Mouse (Mus musculus) urinary bladder, postnatal 25 days (tissue): ENCODE measurements at regions not wholly inside any gene's neighbourhood (a gene's known extent, or its start where the extent isn't known, plus 50 kb on each side); places are given as distances from the start of the nearest gene placed in this dataset.

ENCODE experiments used
- DNase-seq: peaks from one replicate; pipeline ENCODE4 v3.0.0; 2022; ENCODE audit warnings: low spot score

DNA sequence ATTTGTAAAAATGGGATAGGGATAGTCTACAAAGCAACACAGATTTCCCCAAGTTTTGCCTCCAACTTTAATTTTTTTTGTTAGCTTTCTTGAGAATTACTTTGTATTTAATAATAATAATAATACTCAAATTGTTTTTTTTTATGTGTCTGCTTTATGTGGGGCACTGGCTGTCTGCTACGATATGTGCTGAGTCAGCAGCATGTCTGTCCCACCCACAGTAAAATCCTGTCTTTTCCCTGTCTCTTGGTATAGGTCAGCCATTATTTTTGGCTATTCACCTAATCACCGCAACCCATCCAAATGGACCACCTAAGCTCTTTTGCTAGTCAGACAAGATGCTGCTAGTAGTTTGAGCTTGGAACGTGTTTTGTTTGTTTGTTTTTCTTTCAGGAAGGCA lies 473.0 kb downstream of the Hs3st4 start:
- no peak for DNase-seq

DNA sequence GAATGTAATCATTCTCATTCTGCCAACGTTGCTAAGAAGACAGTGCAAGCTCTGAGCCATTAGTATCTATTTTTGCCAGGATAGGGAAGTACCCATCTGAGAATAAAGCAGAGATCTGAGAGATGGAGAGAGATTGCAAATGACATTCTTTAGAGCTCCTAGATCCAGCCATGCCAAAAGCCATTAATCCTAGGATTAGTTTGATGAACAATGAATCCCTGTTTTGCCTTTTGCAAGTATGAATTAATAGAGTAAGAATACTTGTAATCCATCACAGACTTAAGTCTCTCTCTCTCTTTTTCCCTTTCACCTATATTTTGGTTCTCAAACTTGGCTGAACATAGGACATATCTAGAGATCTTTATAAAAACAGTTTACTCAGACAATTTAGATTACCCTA lies 504.7 kb downstream of the Hs3st4 start:
- no peak for DNase-seq

DNA sequence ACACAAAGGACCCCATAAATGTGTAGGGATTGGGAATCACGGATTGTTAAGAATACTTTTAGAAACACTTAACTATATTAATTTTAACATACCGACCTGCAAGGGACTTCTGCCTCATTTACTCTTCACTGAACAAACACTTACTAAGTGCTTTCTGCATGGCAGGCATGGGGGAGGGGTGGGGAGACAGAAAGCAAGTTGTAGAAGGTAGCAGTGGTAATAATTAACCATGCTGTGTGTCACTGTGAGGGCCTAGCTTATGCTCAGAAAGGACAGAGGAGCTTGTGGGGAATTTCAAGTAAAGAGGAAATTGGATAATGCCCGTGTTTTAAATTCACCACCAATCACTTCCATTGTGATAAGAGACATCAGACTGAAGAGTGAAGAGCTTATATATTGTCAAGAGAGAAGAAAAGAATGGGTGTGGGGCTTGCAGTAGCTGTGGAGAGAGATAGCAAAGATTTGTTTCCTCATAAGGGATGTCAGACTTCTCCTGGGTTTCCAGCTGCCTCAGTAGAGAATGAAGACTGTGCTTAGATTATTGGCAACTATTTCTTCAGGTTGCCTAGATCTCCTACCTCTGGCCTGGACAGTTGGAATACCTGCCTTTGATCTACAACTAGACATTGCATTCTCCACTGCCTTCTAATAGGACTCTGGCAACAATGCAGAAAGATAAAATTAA lies 508.6 kb downstream of the Hs3st4 start:
- no peak for DNase-seq

DNA sequence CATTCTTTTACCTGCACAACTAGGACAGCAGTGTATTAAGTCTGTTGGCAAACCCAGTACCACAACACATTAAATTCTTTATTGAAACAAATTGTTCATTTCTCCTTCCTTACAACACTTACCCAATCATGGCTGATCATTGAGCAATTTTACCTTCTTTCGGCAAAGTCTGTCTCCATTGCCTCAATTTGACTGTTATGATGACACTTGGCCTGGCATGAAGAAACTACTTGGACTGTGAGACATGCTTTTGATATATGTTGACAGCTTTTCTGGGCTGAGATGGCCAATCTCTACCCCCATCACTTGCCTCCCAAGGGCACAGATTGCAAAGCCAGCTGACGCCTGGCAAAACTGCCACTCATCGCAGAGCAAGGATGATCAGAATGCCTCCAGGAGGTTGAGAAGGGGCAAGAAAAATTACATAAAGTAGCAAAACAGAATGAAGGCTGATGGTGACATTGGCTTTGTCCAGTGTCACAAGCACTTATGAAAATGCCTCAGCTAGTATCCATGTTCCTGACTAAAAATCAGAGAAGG lies 509.3 kb downstream of the Hs3st4 start:
- no peak for DNase-seq

DNA sequence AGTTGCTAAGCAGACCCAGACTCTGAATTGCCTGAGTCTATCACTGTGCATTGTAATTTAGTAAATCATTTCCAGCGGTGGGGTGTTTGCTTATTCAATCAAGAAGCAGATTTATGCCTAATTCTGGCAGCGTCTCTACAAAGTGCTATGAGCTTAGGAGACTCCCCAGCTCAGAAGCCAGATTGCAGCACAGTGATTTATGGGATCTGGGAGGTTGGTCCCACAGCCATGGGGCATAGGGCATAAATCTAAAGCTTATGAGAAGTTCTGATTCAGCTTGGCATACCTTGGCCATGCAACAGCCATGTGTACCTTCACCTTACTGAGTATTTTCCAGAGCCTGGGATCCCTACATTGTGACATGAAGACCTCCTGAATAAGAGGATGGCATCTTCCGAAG lies 518.0 kb downstream of the Hs3st4 start:
- DNase-seq, result no peak

DNA sequence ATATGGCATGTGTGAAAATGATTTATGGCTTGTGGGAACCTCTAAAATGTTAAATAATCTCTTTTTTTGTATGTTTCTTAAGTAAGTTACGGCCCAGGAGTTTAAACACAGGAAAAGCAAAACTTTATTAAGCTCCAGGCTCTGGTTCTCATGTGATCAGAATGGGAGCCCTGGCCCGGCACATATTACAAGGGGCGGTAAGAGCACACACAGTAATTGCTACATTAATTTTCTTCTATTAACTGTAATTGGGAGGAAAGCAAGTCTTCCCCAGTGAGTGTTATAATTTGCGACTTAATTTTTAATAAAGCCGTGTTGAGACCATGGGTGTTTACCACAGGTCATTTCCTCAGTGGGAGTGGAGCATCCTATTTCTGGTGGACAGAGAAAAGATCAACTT lies 520.1 kb downstream of the Hs3st4 start:
- DNase-seq, result no peak

DNA sequence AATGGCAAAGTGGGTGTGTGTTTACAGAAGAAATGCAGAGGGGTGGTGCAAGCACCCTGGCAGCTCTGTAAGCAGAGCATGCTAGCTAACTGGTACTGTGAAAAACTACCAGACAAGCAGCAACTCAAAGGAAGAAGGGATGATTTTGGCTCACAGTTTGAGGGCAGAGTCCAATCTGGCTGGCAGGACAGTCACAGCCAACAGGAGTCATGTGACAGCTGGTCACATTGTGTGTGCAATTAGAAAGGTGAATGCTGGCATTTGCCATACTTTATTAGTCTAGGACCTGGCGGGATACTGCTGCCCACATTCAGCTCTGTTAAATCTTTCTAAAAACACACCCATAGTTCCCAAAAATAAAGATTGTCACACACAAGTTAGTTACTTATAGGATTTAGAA lies 566.4 kb downstream of the Hs3st4 start:
- no peak for DNase-seq

DNA sequence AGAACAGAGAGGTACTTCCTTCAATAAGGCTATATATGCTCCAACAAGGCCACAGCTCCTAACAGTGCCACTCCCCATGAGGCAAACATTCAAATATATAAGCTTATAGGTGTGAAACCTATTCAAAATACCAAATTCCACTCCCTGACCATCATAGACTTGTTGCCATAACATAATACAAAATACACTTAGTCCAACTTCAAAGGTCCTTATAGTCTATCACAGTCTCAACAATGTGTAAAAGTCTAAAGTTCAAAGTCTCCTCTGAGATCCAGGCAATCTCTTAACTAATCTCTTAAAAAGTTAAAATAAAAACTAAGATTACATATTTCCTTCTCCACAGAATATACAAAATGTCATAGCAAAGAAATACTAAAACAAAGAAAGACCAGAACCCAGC lies 574.5 kb downstream of the Hs3st4 start:
- no peak for DNase-seq

DNA sequence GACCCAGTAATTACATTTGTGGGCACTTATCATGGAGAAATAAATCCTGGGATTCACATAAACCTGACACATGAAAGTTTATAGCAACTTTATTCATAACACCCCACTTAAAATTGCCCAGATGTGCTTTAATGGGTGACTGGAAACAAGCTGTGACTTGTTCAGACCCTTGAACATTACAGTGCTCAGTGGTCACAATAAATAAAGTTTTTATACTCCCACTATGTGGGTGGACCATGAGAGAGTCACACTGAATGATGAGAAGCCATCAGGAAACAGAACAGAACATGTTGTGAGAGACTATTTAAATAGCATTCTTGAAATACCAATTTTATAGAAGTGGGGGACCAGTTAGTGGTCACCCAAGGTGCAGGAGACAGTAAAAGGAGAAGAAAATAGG lies 588.1 kb downstream of the Hs3st4 start:
- DNase-seq, result no peak

DNA sequence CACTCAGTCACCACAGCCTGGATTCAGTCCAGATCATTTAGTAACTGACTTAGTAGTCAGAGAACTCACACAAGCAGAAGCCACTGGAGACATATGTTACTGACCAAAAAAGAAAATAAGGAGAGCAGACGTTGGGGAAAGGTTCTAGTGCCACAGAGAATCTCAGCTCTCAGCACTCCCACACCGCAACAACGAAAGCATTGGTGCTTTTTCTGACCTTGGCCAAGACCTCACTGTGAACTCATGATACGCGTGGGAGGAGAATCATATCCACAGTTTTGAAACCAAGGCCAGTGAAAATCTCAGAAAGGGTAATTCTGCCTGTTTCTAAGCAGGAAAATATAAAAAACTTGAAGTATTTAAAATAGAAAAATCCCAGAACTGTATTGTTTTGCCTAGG lies 591.0 kb downstream of the Hs3st4 start:
- DNase-seq, result no peak

DNA sequence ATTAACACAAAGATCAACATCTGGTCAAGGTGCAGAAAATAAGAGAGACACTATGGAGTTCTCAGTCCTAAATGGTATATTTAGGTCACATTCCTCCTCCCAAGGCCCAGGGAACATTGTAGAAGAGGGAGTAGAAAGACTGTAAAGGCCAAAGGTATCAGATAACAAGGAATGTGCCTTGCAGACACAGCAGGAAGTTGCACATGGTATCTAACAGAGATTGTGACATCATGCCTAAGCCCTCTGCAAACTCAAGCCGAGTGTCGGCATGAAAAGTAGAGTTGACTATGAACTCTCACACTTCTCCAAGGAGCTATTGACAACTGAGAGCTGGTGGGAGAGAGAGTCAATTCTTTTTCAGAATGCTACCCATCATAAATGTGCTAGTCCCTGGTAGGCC lies 598.7 kb downstream of the Hs3st4 start:
- no peak for DNase-seq

DNA sequence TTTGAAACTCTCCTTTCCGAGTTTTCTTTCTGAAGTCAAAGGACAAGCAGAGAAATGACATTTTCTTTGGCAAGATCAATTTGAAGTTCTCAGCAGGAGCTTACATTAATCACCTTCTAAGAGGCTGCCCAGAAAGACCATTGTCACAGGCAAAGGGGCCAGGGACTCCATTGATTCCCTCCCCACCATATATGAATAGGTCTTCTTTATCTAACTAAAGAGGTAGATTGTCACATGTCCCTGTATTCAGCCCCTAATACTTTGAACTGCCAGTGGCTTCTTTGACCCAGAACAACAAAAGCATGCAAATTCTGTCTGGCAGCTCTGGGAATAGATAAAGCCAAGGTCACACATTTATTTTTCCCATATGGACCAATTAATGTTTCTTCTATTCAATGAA lies 602.6 kb downstream of the Hs3st4 start:
- no peak for DNase-seq

DNA sequence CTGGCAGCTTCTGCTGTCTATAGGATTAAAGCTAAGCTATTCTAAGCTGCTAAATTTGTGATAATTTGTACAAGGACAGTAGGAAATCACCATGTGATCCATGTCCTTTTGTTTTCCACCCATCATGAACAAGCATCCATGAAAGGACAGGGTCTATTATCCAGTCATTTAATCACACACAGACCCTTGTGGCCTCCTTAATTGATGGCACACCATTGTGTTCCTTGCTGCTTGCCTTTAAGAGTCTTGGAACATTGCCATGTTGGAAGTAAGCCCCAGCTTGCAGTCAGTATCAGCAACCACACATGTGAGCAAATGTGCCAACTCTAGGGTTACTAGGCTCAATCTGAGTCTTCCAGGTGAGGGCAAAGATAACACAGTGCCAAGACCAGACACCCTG lies 608.7 kb downstream of the Hs3st4 start:
- DNase-seq, result no peak

DNA sequence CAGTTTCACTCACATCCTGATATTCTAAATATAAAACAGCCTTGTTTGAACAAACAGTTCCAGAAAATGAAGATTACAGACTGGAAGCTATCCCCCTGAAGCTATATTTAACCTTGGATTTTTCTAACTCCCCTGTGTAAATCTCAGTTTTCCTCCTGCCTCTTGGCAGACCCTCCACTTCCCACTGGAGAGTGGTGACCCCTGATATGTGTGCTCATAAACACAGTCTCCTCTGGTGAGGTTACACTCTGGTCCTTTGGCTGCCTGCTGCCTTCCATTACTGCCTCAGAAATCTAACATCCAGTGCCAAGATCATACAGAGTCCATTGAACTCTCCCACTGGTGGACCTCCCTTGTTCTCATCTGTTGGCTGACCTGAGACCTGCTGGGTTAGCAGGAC lies 610.8 kb downstream of the Hs3st4 start:
- DNase-seq, result no peak

DNA sequence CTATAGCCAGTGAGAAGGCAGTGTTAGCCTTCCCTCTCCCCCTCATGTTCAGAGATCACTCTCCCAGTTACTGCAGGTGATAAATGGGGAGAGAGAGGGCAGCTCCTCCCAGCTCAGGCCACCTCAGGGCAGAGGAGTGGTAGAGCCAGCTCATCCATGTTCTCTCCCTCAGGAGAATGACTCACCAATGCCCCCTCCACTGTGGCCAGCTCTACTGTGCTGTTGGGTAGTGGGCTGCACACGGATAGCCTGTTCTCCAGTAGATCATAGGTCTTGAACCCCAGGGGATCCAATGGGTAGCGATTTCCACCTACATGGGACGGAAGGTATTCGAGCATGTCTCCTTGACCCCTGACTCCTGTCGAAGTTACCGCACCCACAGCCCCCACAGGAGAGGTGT lies 618.1 kb downstream of the Hs3st4 start:
- no peak for DNase-seq

DNA sequence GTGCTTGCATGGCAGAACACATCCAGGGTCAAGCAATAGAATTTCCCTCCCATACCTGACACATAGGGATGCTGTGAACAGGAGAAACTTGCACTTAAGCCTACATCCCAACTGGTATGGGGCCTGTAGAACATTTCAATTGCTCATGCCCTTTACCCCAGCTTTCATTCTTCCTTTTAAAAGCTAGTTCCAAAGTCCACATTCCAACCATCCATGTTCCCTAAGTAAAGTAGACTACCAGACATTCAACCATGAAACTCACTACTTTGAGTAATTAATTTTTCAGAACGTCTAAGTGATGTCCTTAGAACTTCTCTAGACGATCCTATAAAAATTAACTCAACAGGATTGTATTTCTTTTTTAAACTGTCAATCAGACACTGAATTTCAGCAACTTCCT lies 621.9 kb downstream of the Hs3st4 start:
- DNase-seq, result no peak

DNA sequence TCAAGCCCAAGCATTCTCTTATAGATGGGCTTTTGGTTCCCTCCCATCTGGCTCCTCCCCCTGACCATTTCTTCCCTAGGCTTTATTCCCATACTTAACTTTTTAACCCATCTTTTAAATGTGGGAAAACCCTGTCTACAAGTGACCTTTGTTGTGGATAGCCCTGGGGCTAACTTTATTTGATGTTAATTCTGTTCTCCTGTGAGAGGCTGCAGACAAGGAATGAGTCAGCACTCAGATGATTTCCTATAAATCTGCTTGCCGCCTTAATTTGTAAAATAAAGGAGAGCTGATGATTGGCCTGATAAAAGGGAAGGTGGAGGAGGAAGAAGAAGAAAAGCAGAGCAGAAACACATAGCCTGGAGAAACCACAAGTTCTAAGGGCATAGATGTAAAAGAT lies 623.3 kb downstream of the Hs3st4 start:
- no peak for DNase-seq

DNA sequence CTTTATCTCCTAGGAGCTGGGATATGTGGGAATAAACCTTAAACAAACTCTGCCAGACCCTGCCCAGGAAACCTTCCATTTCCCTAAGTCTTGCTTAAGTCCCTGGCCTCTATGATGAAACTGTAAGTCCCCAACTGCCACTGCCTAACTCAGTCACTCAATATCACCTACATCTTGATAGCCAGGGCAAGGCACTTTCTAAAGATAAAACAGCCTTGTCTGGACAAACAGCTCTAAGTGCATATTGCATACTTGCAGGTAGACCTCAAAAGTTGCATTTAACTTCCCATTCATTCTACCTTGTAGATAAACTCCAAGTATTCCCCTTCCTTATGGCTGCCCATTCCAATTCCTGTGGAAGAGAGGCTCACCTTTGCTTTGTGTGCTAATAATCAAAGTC lies 624.4 kb downstream of the Hs3st4 start:
- no peak for DNase-seq

DNA sequence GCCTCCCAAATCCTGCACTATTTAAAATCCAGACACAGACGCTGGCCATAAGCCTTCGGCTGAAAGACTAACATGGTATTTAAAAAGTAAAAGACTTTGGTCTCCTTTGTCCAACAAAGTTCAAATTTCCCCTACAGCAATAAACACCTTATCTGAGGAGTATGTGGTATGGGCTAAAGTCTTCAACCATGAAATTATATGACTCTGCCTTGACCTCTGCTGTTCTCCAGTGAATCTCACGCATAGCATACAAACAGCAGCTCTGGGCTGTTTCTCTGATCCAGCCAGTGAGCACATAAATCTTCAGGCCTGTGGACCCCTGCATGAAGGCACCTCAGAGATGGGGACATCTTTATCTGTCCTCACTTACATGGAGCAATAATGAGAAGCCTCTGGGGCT lies 627.8 kb downstream of the Hs3st4 start:
- DNase-seq, result no peak

DNA sequence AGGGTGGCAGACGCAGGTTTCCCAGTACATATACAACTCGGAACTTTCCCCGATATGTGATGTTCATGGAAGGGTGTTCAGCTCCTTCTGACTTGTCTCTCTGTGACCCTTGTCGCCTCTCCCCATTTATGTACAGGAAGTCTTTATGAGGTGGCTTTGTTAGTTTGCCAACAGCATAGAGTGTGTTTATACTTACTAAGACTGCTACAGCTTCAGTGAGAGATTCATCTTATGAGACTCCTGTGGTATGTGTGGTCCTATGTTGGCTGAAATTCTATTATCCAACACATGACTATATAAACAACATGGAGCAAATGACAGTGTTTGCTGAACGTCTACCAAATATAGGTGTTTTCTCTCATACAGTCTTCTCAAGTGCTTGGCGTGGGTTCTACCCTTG lies 664.5 kb downstream of the Hs3st4 start:
- no peak for DNase-seq

DNA sequence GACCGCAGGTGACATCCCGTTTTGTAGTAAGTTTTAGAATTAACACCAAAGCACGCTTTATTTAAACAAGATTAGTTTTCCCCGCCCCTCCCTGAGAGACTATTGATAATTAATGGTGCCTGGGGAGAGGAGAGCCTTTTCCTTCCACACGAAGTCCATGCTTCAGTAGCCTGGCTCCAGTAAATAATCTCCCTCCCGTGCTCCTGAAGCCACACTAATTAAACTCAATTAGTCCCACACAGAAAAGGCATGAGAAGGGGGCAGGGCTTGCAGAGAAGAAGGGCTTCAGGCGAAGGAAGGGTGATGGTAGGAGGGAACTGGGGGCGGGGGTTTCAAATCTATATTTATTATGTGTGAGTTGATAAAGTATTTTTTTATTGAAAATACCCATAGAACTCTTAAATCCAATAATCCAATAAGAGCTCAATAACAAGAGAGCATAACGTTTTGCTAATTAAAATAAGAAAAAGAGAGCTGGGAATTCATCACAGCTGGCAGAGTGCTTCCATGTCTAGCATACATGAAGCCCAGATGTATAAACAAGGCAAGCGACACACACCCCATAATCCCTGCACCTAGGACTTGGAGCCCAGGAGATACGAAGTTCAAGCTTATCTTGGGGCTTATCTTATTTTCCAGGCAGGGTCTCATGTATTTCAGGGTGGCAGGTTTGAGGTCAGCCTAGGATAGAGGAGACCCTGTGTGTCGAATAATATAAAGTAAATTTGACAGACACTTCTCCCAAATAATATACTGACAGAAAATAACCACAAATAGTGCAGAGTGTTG lies 684.7 kb downstream of the Hs3st4 start:
- DNase-seq, result no peak

DNA sequence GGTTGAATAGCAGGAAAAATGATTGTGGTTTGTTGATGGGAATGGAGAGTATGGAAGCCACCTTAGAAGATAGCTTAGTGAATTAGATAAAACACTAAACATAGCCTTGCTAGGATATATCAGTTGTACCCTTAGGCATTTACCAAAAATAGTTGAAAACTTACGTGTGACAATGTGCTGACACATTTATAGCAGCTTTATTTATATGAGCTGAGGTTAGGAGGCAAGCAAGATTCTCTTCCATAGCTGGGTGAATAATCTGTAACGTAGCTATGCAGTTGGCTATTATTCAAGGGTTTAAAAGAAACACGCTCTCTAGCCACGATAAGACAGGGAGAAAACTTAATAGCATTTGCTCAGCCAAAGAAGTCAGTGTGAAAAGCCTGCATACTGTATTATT lies 685.4 kb downstream of the Hs3st4 start:
- DNase-seq, result no peak

DNA sequence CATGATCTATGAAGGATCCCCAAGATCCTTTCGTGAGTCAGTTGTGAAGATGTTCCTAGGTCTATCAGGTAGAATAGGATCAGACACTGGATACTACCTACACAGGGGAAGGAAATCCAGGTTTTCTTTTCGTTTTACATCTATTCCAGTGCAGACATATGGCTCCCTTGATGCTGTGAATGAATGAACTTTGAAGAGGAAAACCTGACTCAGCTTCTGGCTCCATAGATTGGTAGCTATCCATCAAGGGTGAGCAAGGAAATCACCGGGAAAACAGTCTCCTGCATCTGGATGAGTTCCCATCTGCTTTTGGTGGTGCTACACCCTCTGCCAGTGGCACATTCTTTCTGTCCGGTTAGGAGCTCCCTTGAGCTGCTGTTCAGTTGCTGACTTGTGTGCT lies 687.8 kb downstream of the Hs3st4 start:
- no peak for DNase-seq

DNA sequence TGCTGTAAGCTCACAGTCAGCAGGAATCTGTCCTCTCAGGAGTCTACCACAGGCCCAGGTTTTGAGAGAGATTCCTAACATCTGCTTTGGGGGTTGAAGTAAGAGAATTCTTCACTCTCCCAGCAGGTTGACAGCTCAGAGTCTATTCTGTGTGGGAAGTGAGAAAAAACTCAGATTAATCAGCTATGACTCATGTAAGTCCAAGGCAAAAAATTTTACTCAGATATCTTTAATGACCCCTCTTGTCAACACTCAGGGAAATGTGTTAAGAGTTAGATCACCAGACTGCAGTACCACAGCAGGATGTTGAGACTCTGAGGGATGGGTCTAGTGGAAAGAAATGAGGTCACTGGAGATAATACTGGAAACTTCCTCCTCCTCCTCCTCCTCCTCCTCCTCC lies 688.4 kb downstream of the Hs3st4 start:
- no peak for DNase-seq
